Mouse (Mus musculus) brain, embryonic 14.5 days (tissue): ENCODE measurements around the gene Ddr2. TPM values are rescaled to one million over a fixed set of nuclear protein-coding genes. Genes with fewer than 3 reads are reported as not detected.
A peak's percentile ranks its signal among the peaks of the same experiment; 100 is the strongest.

ENCODE experiments used
- DNase-seq: peaks from one replicate; pipeline ENCODE4 v3.0.0-alpha.2; 2011; ENCODE audit warnings: low read depth
- CTCF ChIP-seq: fragments of 200-500 bp; IDR thresholded peaks from 2 replicates; pipeline ENCODE4 v1.5.1; 2012; ENCODE audit warnings: inconsistent platforms, mild to moderate bottlenecking, moderate library complexity, borderline replicate concordance; ENCODE audit not compliant: insufficient read depth, insufficient read length; ENCODE audit errors: extremely low read depth
- POLR2A ChIP-seq: fragments of 200-500 bp; IDR thresholded peaks from 2 replicates; pipeline ENCODE4 v1.6.1; 2012; ENCODE audit warnings: mild to moderate bottlenecking, inconsistent platforms, borderline replicate concordance; ENCODE audit not compliant: poor library complexity, insufficient read depth, insufficient read length, severe bottlenecking; ENCODE audit errors: extremely low read depth
- polyA plus RNA-seq: library from polyadenylated mRNA; depleted of rRNA; stranded (reverse); fragments of >200 nt; gene quantifications from 2 replicates; pipeline ENCODE4 v1.2.3, GENCODE M21; 2012

Gene Ddr2
- polyA plus RNA-seq, 1 experiment = 8.2 TPM

GRCm38 (mm10) chr1:169970936-169971335 is 139.6 kb downstream of the Ddr2 start:
- no peak for TF ChIP-seq CTCF
- TF ChIP-seq POLR2A = no peak
- DNase-seq = no peak

- no peak for DNase-seq
- TF ChIP-seq POLR2A = no peak
- no peak for TF ChIP-seq CTCF
These were observed 141.1 kb downstream of the Ddr2 start for GRCm38 (mm10) chr1:169969516-169969886.

DNA sequence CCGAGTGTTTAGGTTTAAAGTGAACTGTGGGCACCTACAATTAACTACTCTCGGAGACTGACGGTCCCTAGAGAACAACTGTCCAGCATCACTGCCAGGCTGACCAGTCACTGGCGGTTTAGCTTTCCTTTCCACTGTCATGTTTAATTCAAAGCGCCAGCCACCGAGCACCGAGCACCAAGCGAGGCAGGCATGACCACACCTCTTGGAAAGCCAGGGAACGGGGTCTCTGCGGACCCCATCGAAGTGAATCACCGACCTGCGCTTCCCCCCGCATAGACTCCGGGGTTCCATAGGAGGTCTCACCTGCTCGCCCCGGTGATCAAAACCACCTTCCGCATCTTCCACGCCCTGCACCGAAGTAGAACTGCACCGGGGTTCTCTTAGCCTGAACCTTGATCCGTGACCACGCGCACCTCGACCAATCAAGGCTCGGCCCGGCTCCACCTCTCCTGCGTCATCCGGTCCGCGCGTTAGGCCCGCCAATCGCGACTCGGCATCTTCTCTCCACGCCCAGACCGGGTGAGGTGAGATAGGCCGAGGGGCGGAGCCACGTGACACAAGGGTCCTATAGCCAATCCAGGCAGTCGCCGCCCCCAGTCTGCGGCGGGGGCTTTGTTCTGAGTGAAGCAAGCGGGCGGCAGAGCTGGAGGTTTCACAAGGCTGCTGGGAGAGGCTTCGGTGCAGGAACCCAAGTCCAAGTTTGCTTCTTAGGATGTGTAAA is 141.6 kb downstream of the Ddr2 start, which contains the start of gene Hsd17b7:
Gene Hsd17b7 (minus strand): TSS at position 450 of the 724 bp plus-strand sequence.
- DNase-seq = peak; percentile 100
- TF ChIP-seq CTCF (no peak), POLR2A (peak; percentile 85; the same call in 1 of the 2 replicates)

DNA sequence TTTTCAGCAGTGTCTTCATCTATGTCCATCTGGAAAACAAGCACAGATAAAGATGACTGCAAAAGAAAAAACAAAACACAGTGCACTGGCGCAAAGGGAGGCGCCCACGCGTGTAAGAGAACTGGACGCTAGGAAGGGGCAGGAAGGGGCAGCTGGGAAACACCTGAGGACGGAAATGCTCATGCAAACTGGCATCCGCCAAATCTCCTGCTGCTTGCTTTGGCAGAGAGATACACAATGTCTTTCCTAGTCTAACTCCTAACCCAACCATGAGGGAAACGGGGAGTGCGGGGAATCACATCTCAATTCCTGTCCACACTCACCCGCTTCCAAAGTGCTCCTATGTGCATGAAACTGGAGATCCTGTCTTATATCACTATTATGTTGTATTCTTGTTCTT is 157.5 kb downstream of the Ddr2 start:
- no peak for TF ChIP-seq POLR2A
- DNase-seq = no peak

GRCm38 (mm10) chr1:169952636-169953035 is 157.9 kb downstream of the Ddr2 start:
- TF ChIP-seq CTCF (no peak), POLR2A (no peak)
- DNase-seq = no peak

- TF ChIP-seq POLR2A (no peak), CTCF (no peak)
- DNase-seq = no peak
These were observed 159.0 kb downstream of the Ddr2 start for GRCm38 (mm10) chr1:169951561-169951960.

- DNase-seq = no peak
- TF ChIP-seq POLR2A (no peak), CTCF (peak; percentile 24; the same call in 1 of the 2 replicates)
These were observed 159.9 kb downstream of the Ddr2 start for GRCm38 (mm10) chr1:169950651-169951050.

- no peak for DNase-seq
- TF ChIP-seq CTCF = no peak
- no peak for TF ChIP-seq POLR2A
These were observed 160.6 kb downstream of the Ddr2 start for GRCm38 (mm10) chr1:169949981-169950380.

GRCm38 (mm10) chr1:169948866-169949265 is 161.7 kb downstream of the Ddr2 start:
- no peak for DNase-seq
- TF ChIP-seq POLR2A (no peak), CTCF (no peak)

DNA sequence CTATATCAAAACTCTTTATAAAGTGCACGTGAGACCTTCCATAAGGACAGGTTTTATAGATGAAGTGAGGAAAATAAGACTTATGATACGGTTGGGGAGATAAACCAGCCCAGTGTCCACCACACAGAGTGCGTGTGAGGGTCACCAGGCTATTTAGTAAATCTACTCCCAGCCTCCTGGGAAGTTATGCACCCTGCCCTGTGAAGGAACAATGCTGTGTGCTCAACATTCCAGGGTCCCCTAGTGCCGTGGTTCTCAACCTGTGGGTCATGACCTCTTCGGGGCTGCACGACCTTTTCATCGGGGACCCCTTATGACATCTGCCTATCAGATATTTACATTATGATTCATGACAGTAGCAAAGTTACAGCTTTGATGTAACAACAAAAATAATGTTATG is 162.3 kb downstream of the Ddr2 start:
- DNase-seq = no peak
- no peak for TF ChIP-seq CTCF
- TF ChIP-seq POLR2A = no peak

DNA sequence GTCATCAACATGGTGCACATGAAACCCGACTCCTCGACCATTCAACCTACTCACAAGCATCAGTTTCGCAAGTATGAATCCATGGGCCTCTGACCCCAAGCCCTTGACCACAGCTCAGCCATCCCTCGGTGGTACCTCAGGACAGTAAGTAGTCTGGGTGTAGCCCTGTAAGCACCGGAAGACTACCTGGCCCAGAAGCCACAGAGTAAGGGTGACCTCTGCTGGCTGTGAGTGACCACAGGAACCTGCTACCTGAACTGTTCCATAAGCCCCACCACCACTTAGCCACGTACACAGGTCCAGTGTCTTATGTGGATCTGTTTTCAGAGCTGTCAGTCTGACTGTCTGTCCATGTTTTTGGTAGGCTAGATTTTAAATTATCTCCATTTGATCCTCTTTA is 162.9 kb downstream of the Ddr2 start:
- DNase-seq = no peak

DNA sequence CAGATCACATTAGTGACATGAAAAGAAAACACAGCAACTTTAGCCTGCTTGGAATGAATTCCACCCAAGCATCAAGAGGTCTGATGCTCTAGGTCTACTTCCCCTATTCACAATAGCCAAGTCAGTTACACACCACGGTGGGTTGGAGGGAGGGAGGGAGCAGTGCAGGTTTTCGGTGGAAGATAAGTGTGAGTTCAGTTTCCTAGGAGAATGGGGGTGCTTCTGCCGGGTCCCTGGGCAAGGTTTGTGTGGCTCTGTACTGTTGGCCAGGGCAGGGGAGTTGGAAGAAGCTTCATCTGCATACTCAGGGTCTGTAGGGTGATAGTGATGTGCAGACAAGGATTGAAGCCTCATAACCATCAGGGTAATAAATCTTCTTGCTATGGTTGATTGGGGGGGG is 164.6 kb downstream of the Ddr2 start:
- DNase-seq = no peak
- TF ChIP-seq POLR2A (no peak), CTCF (no peak)

More for the DNA sequence above, 162.9 kb downstream of the Ddr2 start:
- TF ChIP-seq CTCF (no peak), POLR2A (no peak)
